Comparison of ENCODE assay signal across 9 mouse cellular contexts in the genomic region with DNA sequence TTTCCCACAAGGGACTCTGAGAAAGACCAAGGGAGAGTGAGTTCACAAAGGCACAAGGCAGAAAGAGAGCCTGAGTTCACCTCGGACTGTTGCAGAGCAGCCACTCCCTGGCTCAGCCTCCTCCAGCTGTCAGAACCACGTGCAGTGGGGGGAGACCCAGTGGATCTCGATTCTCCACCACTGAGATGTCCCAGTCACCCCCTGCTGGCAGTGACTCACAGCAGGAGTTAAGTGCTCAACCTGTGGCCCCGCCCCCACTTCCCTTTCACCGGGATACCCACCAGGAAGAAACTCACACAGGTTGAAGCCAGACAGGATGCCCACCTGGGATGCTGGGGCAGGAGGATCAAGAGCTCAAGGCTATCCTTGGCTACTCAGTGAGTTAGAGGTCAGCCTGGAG. TPM values are rescaled to one million over a fixed set of nuclear protein-coding genes. Genes with fewer than 3 reads are reported as not detected.
A peak's percentile ranks its signal among the peaks of the same experiment; 100 is the strongest.
DNase-seq lines count a peak whose midpoint lies in the region; ATAC-seq lines count a peak whose summit lies in the region.
"Had no signal": no experiment of that assay in that cellular context is flagged by ENCODE, and none has a peak within 500 bp of the region (broad histone marks: within the 10 kb centered on the region; RNA-seq: fewer than 3 reads in every experiment).

No protein-coding gene starts in this region.

- no peaks in the 10 kb centered on the region for H3K9me3 ChIP-seq in kidney, embryonic 14.5 days (ENCODE audit: control insufficient read depth, low read length)
- H3K9me3 ChIP-seq in limb, embryonic 11.5 days (ENCODE audit: control insufficient read depth, low read length): no peaks in the 10 kb centered on the region
- no peaks in the 10 kb centered on the region for H3K9me3 ChIP-seq in stomach, embryonic 15.5 days
- no peaks in the 10 kb centered on the region for H3K9me3 ChIP-seq in hindbrain, embryonic 10.5 days
- H3K9me3 ChIP-seq: liver, embryonic 15.5 days had no signal

- no peaks in the 10 kb centered on the region; the same call in 1 of the 2 replicates for H3K27me3 ChIP-seq in kidney, embryonic 14.5 days (ENCODE audit: control insufficient read depth, insufficient read depth, low read length)
- H3K27me3 ChIP-seq in limb, embryonic 11.5 days (ENCODE audit: control insufficient read depth, insufficient read depth, low read length): no peaks in the 10 kb centered on the region
- no peaks in the 10 kb centered on the region for H3K27me3 ChIP-seq in stomach, embryonic 15.5 days (replicated peaks)
- H3K27me3 ChIP-seq in hindbrain, embryonic 10.5 days (ENCODE audit: insufficient read depth, poor library complexity, severe bottlenecking): no peaks in the 10 kb centered on the region
- H3K27me3 ChIP-seq: liver, embryonic 15.5 days had no signal

- H3K27ac ChIP-seq in kidney, embryonic 14.5 days (ENCODE audit: low read depth, low read length): no peak overlapping the region
- no peak overlapping the region for H3K27ac ChIP-seq in limb, embryonic 11.5 days (replicated peaks; ENCODE audit: low read depth, low read length)
- H3K27ac ChIP-seq in stomach, embryonic 15.5 days: no peak overlapping the region
- H3K27ac ChIP-seq in hindbrain, embryonic 10.5 days: no peak overlapping the region
- H3K27ac ChIP-seq: liver, embryonic 15.5 days had no signal

- peaks cover 4% of the 10 kb centered on the region; the same call in 1 of the 2 replicates for H3K4me1 ChIP-seq in kidney, embryonic 14.5 days (ENCODE audit: control insufficient read depth, insufficient read depth, low read length)
- H3K4me1 ChIP-seq in limb, embryonic 11.5 days (ENCODE audit: control insufficient read depth, insufficient read depth, low read length): peaks cover 2% of the 10 kb centered on the region; the same call in 1 of the 2 replicates
- H3K4me1 ChIP-seq in stomach, embryonic 15.5 days: 0 out of 2 replicates have a peak, but pooled peaks cover 3% of the 10 kb centered on the region
- peaks cover 6% of the 10 kb centered on the region; the same call in 1 of the 2 replicates for H3K4me1 ChIP-seq in hindbrain, embryonic 10.5 days (replicated peaks)
- H3K4me1 ChIP-seq: liver, embryonic 15.5 days had no signal

- no peak for DNase-seq in kidney, adult 11 months
- peak; percentile 46 for DNase-seq in NIH3T3 (ENCODE audit: low read depth)
- no peak for DNase-seq in limb, embryonic 11.5 days (ENCODE audit: low spot score)
- no peak for DNase-seq in ovary, postnatal 10 days (ENCODE audit: low spot score)
- no peak for DNase-seq in right cerebral cortex, postnatal 36 days (ENCODE audit: low spot score in 2 of 2)
- no peak for DNase-seq in hindbrain, embryonic 10.5 days (ENCODE audit: low spot score)

- 5% methylated on average over 5 of the region's 5 CpGs for WGBS in kidney, embryonic 14.5 days
- WGBS in limb, embryonic 11.5 days: 5% methylated on average over 5 of the region's 5 CpGs
- 5% methylated on average over 5 of the region's 5 CpGs for WGBS in stomach, embryonic 15.5 days
- WGBS in hindbrain, embryonic 10.5 days: 17% methylated on average over 5 of the region's 5 CpGs

- no peak overlapping the region for H3K4me2 ChIP-seq in kidney, embryonic 14.5 days (replicated peaks; ENCODE audit: low read depth, low read length)
- no peak overlapping the region; the same call in 1 of the 2 replicates for H3K4me2 ChIP-seq in limb, embryonic 11.5 days (ENCODE audit: low read depth, severe bottlenecking)
- peak overlapping the region; percentile 28; the same call in 1 of the 2 replicates for H3K4me2 ChIP-seq in stomach, embryonic 15.5 days
- H3K4me2 ChIP-seq: liver, embryonic 15.5 days had no signal

- no peak overlapping the region for H3K4me3 ChIP-seq in kidney, embryonic 14.5 days (ENCODE audit: low read length)
- no peak overlapping the region for H3K4me3 ChIP-seq in limb, embryonic 11.5 days (ENCODE audit: low read depth, low read length)
- H3K4me3 ChIP-seq in stomach, embryonic 15.5 days (replicated peaks): no peak overlapping the region
- H3K4me3 ChIP-seq in hindbrain, embryonic 10.5 days: no peak overlapping the region
- H3K4me3 ChIP-seq: liver, embryonic 15.5 days had no signal

- no peak overlapping the region; the same call in 1 of the 2 replicates for H3K9ac ChIP-seq in kidney, embryonic 14.5 days (ENCODE audit: low read depth, low read length)
- H3K9ac ChIP-seq in limb, embryonic 11.5 days (ENCODE audit: low read length): no peak overlapping the region
- no peak overlapping the region for H3K9ac ChIP-seq in stomach, embryonic 15.5 days
- H3K9ac ChIP-seq: liver, embryonic 15.5 days had no signal

- ATAC-seq in kidney, embryonic 14.5 days (ENCODE audit: low FRiP score, low TSS enrichment): peak; percentile 30; the same call in 1 of the 2 replicates
- 0 out of 2 replicates have a peak, but pooled peaks have one; percentile 29 for ATAC-seq in limb, embryonic 11.5 days (ENCODE audit: insufficient number of reproducible peaks, low FRiP score, low TSS enrichment, low read depth)
- ATAC-seq in stomach, embryonic 15.5 days (ENCODE audit: insufficient read depth, low FRiP score, low read depth): peak; percentile 35; the same call in 1 of the 2 replicates

- H3K36me3 ChIP-seq in kidney, embryonic 14.5 days (ENCODE audit: control insufficient read depth, insufficient read depth, low read length): no peaks in the 10 kb centered on the region
- no peaks in the 10 kb centered on the region for H3K36me3 ChIP-seq in limb, embryonic 11.5 days (ENCODE audit: control insufficient read depth, insufficient read depth, low read length)
- no peaks in the 10 kb centered on the region for H3K36me3 ChIP-seq in stomach, embryonic 15.5 days
- no peaks in the 10 kb centered on the region for H3K36me3 ChIP-seq in hindbrain, embryonic 10.5 days
- H3K36me3 ChIP-seq: liver, embryonic 15.5 days had no signal

RNA-seq across cellular contexts. Expression of a gene that starts 9.2 kb away (rescaled TPM):
- 0.12 and 0.24 TPM in 2 replicates for polyA plus RNA-seq in kidney, embryonic 14.5 days (2014; fragmentation: Nextera tagmentation; extraction: Ambion mirVana)
- polyA plus RNA-seq in limb, embryonic 11.5 days (2014; fragmentation: Nextera tagmentation; extraction: Ambion mirVana): 0.20 and 0.37 TPM in 2 replicates
- 3.4 and 4.4 TPM in 2 replicates for polyA plus RNA-seq in stomach, embryonic 15.5 days (2015; fragmentation: Nextera tagmentation; extraction: Ambion mirVana)
- 1.6 and 13.8 TPM in 2 replicates for polyA plus RNA-seq in hindbrain, embryonic 10.5 days (2016; fragmentation: Nextera tagmentation; extraction: Ambion mirVana)

RNA-seq across cellular contexts. Expression of a gene that starts 15.1 kb away (rescaled TPM):
- 73.2 and 110 TPM in 2 replicates for polyA plus RNA-seq in kidney, embryonic 14.5 days (2014; fragmentation: Nextera tagmentation; extraction: Ambion mirVana)
- polyA plus RNA-seq in limb, embryonic 11.5 days (2014; fragmentation: Nextera tagmentation; extraction: Ambion mirVana): 105 and 113 TPM in 2 replicates
- 60.7 and 62.1 TPM in 2 replicates for polyA plus RNA-seq in stomach, embryonic 15.5 days (2015; fragmentation: Nextera tagmentation; extraction: Ambion mirVana)
- 80.3 and 80.7 TPM in 2 replicates for polyA plus RNA-seq in hindbrain, embryonic 10.5 days (2016; fragmentation: Nextera tagmentation; extraction: Ambion mirVana)
